Mouse (Mus musculus) lung, embryonic 16.5 days (tissue): ENCODE data around the gene Twistnb. TPM values are rescaled to one million over a fixed set of nuclear protein-coding genes. Genes with fewer than 3 reads are reported as not detected.

Source experiments
- ATAC-seq: fragments of 200-750 bp; cut with Nextera tagmentation; 2 replicates; pipeline ENCODE4 v1.8.0; 2017; ENCODE audit warnings: low read depth, mild to moderate bottlenecking, moderate library complexity
- H3K27ac ChIP-seq: fragments of 300-500 bp; sonication (generic); 2 replicates; pipeline ENCODE4 v1.5.1; 2014; ENCODE audit warnings: mild to moderate bottlenecking, control low read depth, low read length
- H3K27me3 ChIP-seq: fragments of 300-500 bp; sonication (generic); 2 replicates; pipeline ENCODE4 v1.6.1; 2014; ENCODE audit warnings: low read depth, low read length, mixed read lengths; ENCODE audit not compliant: control insufficient read depth, insufficient read depth
- H3K36me3 ChIP-seq: fragments of 300-500 bp; sonication (generic); 2 replicates; pipeline ENCODE4 v1.6.1; 2014; ENCODE audit warnings: low read length; ENCODE audit not compliant: control insufficient read depth, insufficient read depth
- H3K4me1 ChIP-seq: fragments of 300-500 bp; sonication (generic); replicated peaks from 2 replicates; pipeline ENCODE4 v1.6.1; 2014; ENCODE audit warnings: low read length, mixed read lengths; ENCODE audit not compliant: control insufficient read depth, insufficient read depth
- H3K4me2 ChIP-seq: fragments of 300-500 bp; sonication (generic); 2 replicates; pipeline ENCODE4 v1.6.1; 2014; ENCODE audit warnings: low read depth, low read length, control low read depth
- H3K4me3 ChIP-seq: fragments of 300-500 bp; sonication (generic); 2 replicates; pipeline ENCODE4 v1.5.1; 2014; ENCODE audit warnings: mild to moderate bottlenecking, low read length, control low read depth
- H3K9ac ChIP-seq: fragments of 300-500 bp; sonication (generic); 2 replicates; pipeline ENCODE4 v1.6.1; 2014; ENCODE audit warnings: low read length, control low read depth
- H3K9me3 ChIP-seq: fragments of 300-500 bp; sonication (generic); 2 replicates; pipeline ENCODE4 v1.6.1; 2016; ENCODE audit warnings: low read length; ENCODE audit not compliant: control insufficient read depth
- WGBS: fragments of 180-500 bp; shearing (Covaris S2); extraction: QIAGEN DNeasy Blood & Tissue Kit; methylation state at CpG from one replicate; pipeline ENCODE4 v1.1.7; 2014; 5-methylcytosine and 5-hydroxymethylcytosine counted together
- polyA plus RNA-seq: library from polyadenylated mRNA; unstranded; fragments of >200 nt; fragmentation: Nextera tagmentation; extraction: Ambion mirVana; gene quantifications from 2 replicates; pipeline ENCODE4 v1.2.1, GENCODE M21; 2015

Twistnb gene
- polyA plus RNA-seq, 1 experiment from 2014 or later, result 50.9 TPM

DNA sequence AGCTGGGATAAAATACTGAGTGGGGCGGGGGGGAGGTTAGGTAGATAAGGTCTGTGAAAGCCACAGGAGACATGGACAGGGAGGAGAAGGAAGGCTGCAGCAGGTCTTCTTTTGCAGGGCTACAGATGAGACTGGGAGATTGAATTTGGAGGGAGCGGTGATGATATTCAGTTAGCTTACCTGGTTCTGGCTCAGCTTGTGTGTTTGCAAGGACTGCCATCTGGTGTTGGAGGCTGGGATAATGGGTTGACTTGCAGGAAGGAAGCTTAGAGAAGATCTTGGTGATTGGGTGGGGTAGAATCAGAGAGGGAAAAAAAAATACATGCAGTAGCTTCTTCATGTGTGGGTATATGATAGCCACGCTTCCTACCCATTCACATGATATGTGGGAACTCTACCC, 5.1 kb upstream of the Twistnb start:
- WGBS, result 43% methylated on average over 3 of the region's 3 CpGs
- Histone ChIP-seq H3K4me1 (no peaks in the 10 kb centered on the region), H3K9me3 (no peaks in the 10 kb centered on the region), H3K36me3 (no peaks in the 10 kb centered on the region), H3K27ac (no peak overlapping the region), H3K27me3 (peaks cover 2% of the 10 kb centered on the region), H3K4me3 (no peak overlapping the region), H3K4me2 (no peak overlapping the region), H3K9ac (no peak overlapping the region)
- no peak for ATAC-seq

DNA sequence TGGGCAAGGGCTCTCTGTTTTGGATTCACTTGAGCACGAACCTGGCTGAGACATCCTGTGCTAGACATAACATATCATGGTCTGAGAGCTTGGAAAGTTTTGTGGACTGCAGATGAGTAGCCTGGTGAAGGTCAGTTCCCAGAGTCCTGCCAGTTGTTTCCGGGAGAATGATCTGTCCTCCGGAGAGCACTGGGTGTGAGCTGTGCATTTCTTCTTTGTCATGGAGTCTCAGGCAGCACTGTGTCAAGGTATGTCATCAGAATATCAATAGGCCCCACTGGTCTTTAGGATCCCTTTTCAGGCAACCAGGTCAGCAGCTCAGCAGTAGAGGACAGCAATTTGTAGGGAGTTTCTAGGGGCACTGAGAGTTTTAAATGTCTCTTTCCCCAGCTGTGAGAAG, 2.1 kb upstream of the Twistnb start:
- no peak overlapping the region for H3K4me2 ChIP-seq

GRCm38 (mm10) chr12:33427726-33428125, 1.7 kb upstream of the Twistnb start:
- no peak for ATAC-seq
- Histone ChIP-seq H3K27ac (no peak overlapping the region), H3K4me1 (peaks cover 5% of the 10 kb centered on the region), H3K27me3 (peaks cover 2% of the 10 kb centered on the region), H3K4me3 (no peak overlapping the region), H3K9me3 (no peaks in the 10 kb centered on the region), H3K36me3 (no peaks in the 10 kb centered on the region), H3K4me2 (no peak overlapping the region), H3K9ac (no peak overlapping the region)
- 61% methylated on average over 2 of the region's 2 CpGs for WGBS

More for the DNA sequence above, 2.1 kb upstream of the Twistnb start:
- WGBS, result 28% methylated on average over 3 of the region's 3 CpGs
- ATAC-seq, result no peak
- H3K9ac ChIP-seq, result no peak overlapping the region
- H3K36me3 ChIP-seq, result no peaks in the 10 kb centered on the region
- peaks cover 5% of the 10 kb centered on the region for H3K4me1 ChIP-seq
- no peaks in the 10 kb centered on the region for H3K9me3 ChIP-seq
- peaks cover 2% of the 10 kb centered on the region for H3K27me3 ChIP-seq
- no peak overlapping the region for H3K4me3 ChIP-seq
- H3K27ac ChIP-seq, result no peak overlapping the region

DNA sequence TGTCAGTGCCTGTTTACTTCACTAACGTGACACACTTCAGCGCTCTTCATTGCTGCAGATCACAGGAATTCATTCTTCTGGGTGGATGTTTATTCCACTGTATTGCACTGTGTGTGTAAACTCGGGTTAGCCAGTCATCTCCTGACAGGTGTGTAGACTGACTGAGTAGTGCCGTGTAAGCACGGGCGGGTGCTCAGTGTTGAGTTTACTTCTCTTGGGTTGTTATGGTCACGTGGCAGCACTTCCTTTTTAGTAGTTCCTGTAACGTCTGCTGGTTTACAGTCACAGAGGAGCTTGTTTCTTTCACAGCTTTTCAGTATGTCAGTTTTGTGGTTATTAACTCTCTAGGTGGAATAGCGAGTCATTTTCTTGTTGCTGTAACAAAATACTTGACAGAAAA, 4.4 kb downstream of the Twistnb start:
- Histone ChIP-seq H3K4me2 (no peak overlapping the region), H3K4me1 (peaks cover 5% of the 10 kb centered on the region), H3K27me3 (no peaks in the 10 kb centered on the region), H3K9ac (no peak overlapping the region), H3K4me3 (no peak overlapping the region), H3K9me3 (no peaks in the 10 kb centered on the region), H3K36me3 (peaks cover 4% of the 10 kb centered on the region; the same call in 1 of the 2 replicates), H3K27ac (no peak overlapping the region)
- no peak for ATAC-seq
- WGBS, result 72% methylated on average over 9 of the region's 9 CpGs

DNA sequence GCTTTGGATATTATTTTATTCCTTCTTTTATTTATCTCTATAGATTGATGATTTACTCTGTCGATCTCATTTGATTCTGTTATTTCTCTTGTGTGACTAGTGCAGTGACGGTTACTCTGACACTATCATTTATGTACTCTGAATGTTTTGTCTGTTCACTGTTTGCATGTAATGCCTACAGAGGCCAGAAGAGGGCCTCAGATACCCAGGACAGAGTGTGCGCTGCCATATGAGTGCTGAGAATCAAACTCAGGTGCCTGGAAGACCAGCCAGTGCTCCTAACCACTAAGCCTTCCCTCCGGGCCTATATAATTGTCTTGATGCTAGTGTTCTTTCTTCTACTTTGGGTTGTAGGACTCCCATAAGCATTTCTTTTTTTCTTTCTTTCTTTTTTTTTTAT, 5.3 kb downstream of the Twistnb start:
- no peak overlapping the region for H3K4me2 ChIP-seq
- no peaks in the 10 kb centered on the region for H3K27me3 ChIP-seq
- no peak overlapping the region for H3K27ac ChIP-seq
- 93% methylated on average over 4 of the region's 4 CpGs for WGBS
- no peak overlapping the region for H3K4me3 ChIP-seq
- H3K36me3 ChIP-seq, result peaks cover 7% of the 10 kb centered on the region; the same call in 1 of the 2 replicates
- peaks cover 5% of the 10 kb centered on the region for H3K4me1 ChIP-seq
- no peak for ATAC-seq
- no peaks in the 10 kb centered on the region for H3K9me3 ChIP-seq
- no peak overlapping the region for H3K9ac ChIP-seq

DNA sequence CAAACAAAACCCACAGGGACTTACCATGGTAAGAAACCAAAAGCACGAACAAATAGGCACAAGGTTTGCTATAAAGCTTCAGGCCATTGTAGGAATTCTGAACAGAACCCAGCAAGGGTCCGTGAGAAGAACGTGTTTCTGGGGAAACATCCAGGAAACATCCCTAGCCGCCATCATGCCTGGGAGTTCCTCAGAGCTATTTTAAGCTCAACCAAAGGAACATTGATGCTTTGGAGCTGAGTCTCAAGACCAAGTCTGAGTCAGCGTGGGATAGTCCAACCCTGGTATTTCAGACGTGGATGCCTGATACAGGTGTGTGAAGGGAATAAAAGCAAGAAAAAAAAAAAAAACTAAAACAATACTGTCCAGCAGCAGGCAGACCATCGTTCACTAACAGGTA, 26.0 kb downstream of the Twistnb start:
- H3K27me3 ChIP-seq, result no peaks in the 10 kb centered on the region
- ATAC-seq, result no peak
- H3K36me3 ChIP-seq, result no peaks in the 10 kb centered on the region
- H3K9ac ChIP-seq, result no peak overlapping the region
- no peak overlapping the region for H3K4me2 ChIP-seq
- no peaks in the 10 kb centered on the region for H3K9me3 ChIP-seq
- no peak overlapping the region for H3K27ac ChIP-seq
- peaks cover 4% of the 10 kb centered on the region for H3K4me1 ChIP-seq
- H3K4me3 ChIP-seq, result no peak overlapping the region
- 61% methylated on average over 7 of the region's 7 CpGs for WGBS

DNA sequence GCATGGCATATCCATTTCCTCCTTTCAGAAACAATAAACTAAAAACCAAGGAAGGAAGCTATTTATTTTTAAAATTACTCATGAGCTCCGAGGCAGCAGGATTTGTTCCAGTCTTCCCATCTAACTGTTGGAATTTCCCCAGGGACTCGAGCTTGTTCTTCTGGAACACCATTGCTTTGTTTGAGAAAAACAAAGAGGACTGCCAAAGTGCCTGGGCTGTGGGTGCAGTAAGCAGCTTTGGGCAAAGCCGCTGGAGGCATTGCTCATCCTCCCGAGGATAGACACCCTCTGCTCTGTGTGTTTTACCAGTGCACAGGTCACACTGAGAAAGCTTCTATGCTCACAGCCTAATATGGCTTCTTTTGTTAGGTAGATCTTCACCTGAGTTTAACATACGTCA, 26.8 kb downstream of the Twistnb start:
- H3K9ac ChIP-seq, result no peak overlapping the region
- WGBS, result 42% methylated on average over 5 of the region's 5 CpGs

GRCm38 (mm10) chr12:33480975-33481374, 51.5 kb downstream of the Twistnb start:
- no peak for ATAC-seq
- no peaks in the 10 kb centered on the region for H3K27me3 ChIP-seq
- no peak overlapping the region for H3K4me3 ChIP-seq
- no peaks in the 10 kb centered on the region for H3K36me3 ChIP-seq
- no peak overlapping the region for H3K4me2 ChIP-seq
- no peak overlapping the region for H3K9ac ChIP-seq
- WGBS, result 23% methylated on average over 5 of the region's 5 CpGs
- no peaks in the 10 kb centered on the region for H3K9me3 ChIP-seq
- no peak overlapping the region for H3K27ac ChIP-seq
- no peaks in the 10 kb centered on the region for H3K4me1 ChIP-seq

More for the DNA sequence above, 26.8 kb downstream of the Twistnb start:
- peaks cover 4% of the 10 kb centered on the region for H3K4me1 ChIP-seq
- H3K4me2 ChIP-seq, result no peak overlapping the region
- no peak overlapping the region for H3K27ac ChIP-seq
- ATAC-seq, result no peak
- no peaks in the 10 kb centered on the region for H3K36me3 ChIP-seq
- no peak overlapping the region for H3K4me3 ChIP-seq
- H3K9me3 ChIP-seq, result no peaks in the 10 kb centered on the region
- no peaks in the 10 kb centered on the region for H3K27me3 ChIP-seq

DNA sequence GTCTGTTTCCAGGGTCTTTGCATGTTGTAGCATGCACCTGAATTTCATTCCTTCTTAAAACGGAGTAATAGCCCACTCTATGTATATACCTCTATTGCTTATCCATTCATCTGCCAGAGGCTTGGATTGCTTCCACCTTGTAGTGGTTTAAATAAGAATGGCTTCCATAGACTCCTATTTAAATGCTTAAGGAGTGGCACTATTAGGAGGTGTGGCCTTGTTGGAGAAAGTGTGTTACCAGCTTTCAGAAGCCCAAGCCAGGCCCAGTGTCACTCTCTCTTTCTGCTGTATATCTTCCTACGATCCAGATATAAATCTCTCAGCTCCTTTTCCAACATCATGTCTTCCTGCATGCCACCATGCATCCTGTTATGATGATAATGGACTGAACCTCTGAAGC, 53.5 kb downstream of the Twistnb start:
- Histone ChIP-seq H3K27me3 (no peaks in the 10 kb centered on the region), H3K4me3 (no peak overlapping the region), H3K4me2 (no peak overlapping the region), H3K9ac (no peak overlapping the region), H3K4me1 (no peaks in the 10 kb centered on the region), H3K36me3 (no peaks in the 10 kb centered on the region), H3K9me3 (no peaks in the 10 kb centered on the region), H3K27ac (no peak overlapping the region)
- 78% methylated on average over 2 of the region's 2 CpGs for WGBS
- ATAC-seq, result no peak
